ENCODE assay signal across 24 mouse cellular contexts in genomic region chr9:98974898-98975297, GRCm38 (mm10). TPM values are rescaled to one million over a fixed set of nuclear protein-coding genes. Genes with fewer than 3 reads are reported as not detected.
"Had no signal": no experiment of that assay in that cellular context is flagged by ENCODE, and none has a peak within 500 bp of the region (broad histone marks: within the 10 kb centered on the region; RNA-seq: fewer than 3 reads in every experiment).

No protein-coding gene starts in this region.

- ATAC-seq: hindbrain, embryonic 16.5 days; hindbrain, postnatal 0 days; inflammation-experienced regulatory T-cells, adult 6 months; intestine, embryonic 15.5 days; intestine, embryonic 16.5 days; intestine, postnatal 0 days had no signal

- DNase-seq: heart, postnatal 10 days; heart, postnatal 14 days; heart, postnatal 36 days; heart, postnatal 4 days; kidney, adult 11 months; kidney, adult 18-20 months; kidney, adult 2 months; kidney, adult 8-10 months; kidney, adult 9 months; kidney, postnatal 10 days; kidney, postnatal 14 days; kidney, postnatal 25 days; kidney, postnatal 36 days; kidney, postnatal 4 days; layer of hippocampus, adult 9-11 months; layer of hippocampus, postnatal 36 days had no signal

RNA-seq across cellular contexts. Expression of gene Foxl2, which starts 19.8 kb away (rescaled TPM):
- total RNA-seq: heart, postnatal 10 days; heart, postnatal 14 days; heart, postnatal 25 days; heart, postnatal 36 days; heart, postnatal 4 days; hematopoietic stem cell, adult 5-6 weeks had no signal
